Mouse (Mus musculus) liver (tissue): ENCODE data around the gene Ptgfrn.

Experiments used
- DNase-seq: peaks from one replicate; pipeline ENCODE4 v3.0.0-alpha.2; 2020; ENCODE audit warnings: mixed read lengths

Gene Ptgfrn

GRCm38 (mm10) chr3:101078344-101078743 lies 31.7 kb downstream of the Ptgfrn start:
- peak; percentile 26 for DNase-seq

- no peak for DNase-seq
Measured at GRCm38 (mm10) chr3:101077710-101078100, 32.4 kb downstream of the Ptgfrn start.

- DNase-seq, result no peak
Measured at GRCm38 (mm10) chr3:101076966-101077709, 32.9 kb downstream of the Ptgfrn start.

- DNase-seq, result no peak
Measured at GRCm38 (mm10) chr3:101075866-101076265, 34.2 kb downstream of the Ptgfrn start.

- DNase-seq, result no peak
Measured at GRCm38 (mm10) chr3:101073384-101073783, 36.7 kb downstream of the Ptgfrn start.

- no peak for DNase-seq
Measured at GRCm38 (mm10) chr3:101072506-101073215, 37.4 kb downstream of the Ptgfrn start.

- no peak for DNase-seq
Measured at GRCm38 (mm10) chr3:101071576-101071975, 38.5 kb downstream of the Ptgfrn start.

- no peak for DNase-seq
Measured at GRCm38 (mm10) chr3:101070796-101071235, 39.3 kb downstream of the Ptgfrn start.

GRCm38 (mm10) chr3:101070230-101070795 lies 39.8 kb downstream of the Ptgfrn start:
- no peak for DNase-seq

- no peak for DNase-seq
Measured at GRCm38 (mm10) chr3:101068701-101069100, 41.4 kb downstream of the Ptgfrn start.

GRCm38 (mm10) chr3:101066175-101066574 lies 43.9 kb downstream of the Ptgfrn start:
- DNase-seq, result no peak

- no peak for DNase-seq
Measured at GRCm38 (mm10) chr3:101061865-101062585, 48.1 kb downstream of the Ptgfrn start.

GRCm38 (mm10) chr3:101059214-101059613 lies 50.9 kb downstream of the Ptgfrn start:
- no peak for DNase-seq

- no peak for DNase-seq
Measured at GRCm38 (mm10) chr3:101058203-101058602, 51.9 kb downstream of the Ptgfrn start.

GRCm38 (mm10) chr3:101055216-101055615 lies 54.9 kb downstream of the Ptgfrn start:
- DNase-seq, result no peak

GRCm38 (mm10) chr3:101051601-101052000 lies 58.5 kb downstream of the Ptgfrn start:
- no peak for DNase-seq

- no peak for DNase-seq
Measured at GRCm38 (mm10) chr3:101049997-101050396, 60.1 kb downstream of the Ptgfrn start.

- DNase-seq, result no peak
Measured at GRCm38 (mm10) chr3:101048781-101049180, 61.3 kb downstream of the Ptgfrn start.

GRCm38 (mm10) chr3:101047586-101048275 lies 62.3 kb downstream of the Ptgfrn start:
- DNase-seq, result no peak

GRCm38 (mm10) chr3:101045431-101045830 lies 64.6 kb downstream of the Ptgfrn start:
- no peak for DNase-seq

GRCm38 (mm10) chr3:101044686-101045085 lies 65.4 kb downstream of the Ptgfrn start:
- DNase-seq, result no peak

- DNase-seq, result no peak
Measured at GRCm38 (mm10) chr3:101041997-101042396, 68.1 kb downstream of the Ptgfrn start.
